Mouse (Mus musculus) central nervous system, embryonic 11.5 days (tissue): Measurements from ENCODE around the gene Olfr170. TPM values are rescaled to one million over a fixed set of nuclear protein-coding genes. Genes with fewer than 3 reads are reported as not detected.

Experiments
- polyA plus RNA-seq: library from polyadenylated mRNA; depleted of rRNA; stranded (reverse); fragments of >200 nt; gene quantifications from 2 replicates; pipeline ENCODE4 v1.2.3, GENCODE M21; 2012; rRNA removed

Olfr170 gene
- polyA plus RNA-seq: not detected in 2 replicates

GRCm38 (mm10) chr16:19611782-19612181 lies at the start of gene Olfr170:
Gene Olfr170 (minus strand): TSS chr16:19611882.

GRCm38 (mm10) chr16:19629816-19630215 lies 18.1 kb upstream of the Olfr170 start, which contains the start of gene Olfr171:
Gene Olfr171 (minus strand): TSS chr16:19629916.

GRCm38 (mm10) chr16:19571709-19572108 lies 40.0 kb downstream of the Olfr170 start, which contains the start of gene Olfr169:
Gene Olfr169 (minus strand): TSS chr16:19571809.

Other genes with a start within 250 kb of the Olfr170 start
- not detected in 2 replicates for gene Olfr165, start 188.7 kb downstream of the Olfr170 start, polyA plus RNA-seq
- not detected in 2 replicates for gene Olfr166, start 128.2 kb downstream of the Olfr170 start, polyA plus RNA-seq
- gene Olfr167, start 89.6 kb downstream of the Olfr170 start, polyA plus RNA-seq: not detected in 2 replicates
- gene Olfr168, start 76.3 kb downstream of the Olfr170 start, polyA plus RNA-seq: not detected in 2 replicates
- gene Olfr169, start 40.1 kb downstream of the Olfr170 start, polyA plus RNA-seq: not detected in 2 replicates
- not detected in 2 replicates for gene Olfr171, start 18.0 kb upstream of the Olfr170 start, polyA plus RNA-seq
- gene Lamp3, start 94.5 kb upstream of the Olfr170 start, polyA plus RNA-seq: 0.02 TPM in 1 of 2 replicates, not detected in the other
- 12.4 and 27.4 TPM in 2 replicates for gene B3gnt5, start 148.3 kb upstream of the Olfr170 start, polyA plus RNA-seq